Mouse (Mus musculus) granulocyte monocyte progenitor cell, adult 5-6 weeks (primary cell): ENCODE data around the gene 4921507P07Rik. TPM values are rescaled to one million over a fixed set of nuclear protein-coding genes. Genes with fewer than 3 reads are reported as not detected.
"Not testable (repeated sequence)": the region's sequence is repeated elsewhere in the genome, so short reads cannot be mapped to it uniquely, and the experiment has no call there.

ENCODE experiments used
- ATAC-seq: replicated peaks from 2 replicates; pipeline ENCODE4 v1.8.0; 2016; ENCODE audit warnings: mild to moderate bottlenecking, moderate TSS enrichment, inconsistent platforms; ENCODE audit not compliant: poor library complexity, severe bottlenecking
- total RNA-seq, 2 experiments: library from RNA; stranded (forward) in 1 of 2; stranded (reverse) in 1 of 2; fragments of 200-712, 200-1000 nt in 1 of 2; fragments of >200 nt in 1 of 2; fragmentation: Nextera tagmentation in 1 of 2; gene quantifications; 2 replicates each; pipeline ENCODE4 v1.2.3; 2014 to 2017

The 4921507P07Rik gene
- total RNA-seq, 2 experiments from 2014 or later, result 1.1 to 1.6 TPM

DNA sequence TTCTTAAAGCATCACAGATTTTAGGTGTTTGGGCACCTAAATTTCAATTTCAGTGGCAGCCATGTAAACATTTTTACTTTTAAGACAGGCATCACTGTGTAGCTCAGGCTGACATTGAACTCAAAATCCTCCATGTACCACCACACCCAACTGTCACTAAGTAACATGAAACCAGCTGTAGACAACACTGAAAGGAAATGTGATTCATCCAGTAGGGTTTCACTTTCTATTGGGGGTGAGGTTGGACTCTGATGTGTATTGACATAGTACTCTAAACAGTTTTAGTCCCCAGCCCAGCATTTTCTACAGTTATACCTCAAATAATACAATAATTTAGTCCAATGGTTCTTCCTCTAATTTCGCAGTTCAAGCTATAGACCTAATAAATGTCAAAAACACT, 35.7 kb downstream of the 4921507P07Rik start:
- ATAC-seq, result peak; percentile 65

DNA sequence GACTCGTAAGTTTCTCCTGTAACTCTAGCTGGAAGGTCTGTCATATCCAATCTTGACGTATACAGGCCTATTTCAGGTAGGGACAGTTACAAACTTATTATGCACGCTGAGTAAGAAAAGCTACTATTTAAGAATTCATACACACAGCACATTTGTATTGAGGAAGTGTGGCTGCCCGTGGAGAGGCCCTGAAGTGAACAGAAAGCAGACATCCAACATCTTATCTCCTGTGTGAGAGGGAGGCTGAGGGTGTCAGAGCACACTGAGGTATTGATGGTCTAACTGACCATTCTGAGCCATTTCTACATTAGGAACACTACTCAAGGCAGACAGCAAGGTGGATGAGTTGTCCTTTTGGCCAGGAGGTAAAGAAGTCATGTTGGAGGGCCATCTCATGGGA, 37.6 kb downstream of the 4921507P07Rik start:
- no peak for ATAC-seq

DNA sequence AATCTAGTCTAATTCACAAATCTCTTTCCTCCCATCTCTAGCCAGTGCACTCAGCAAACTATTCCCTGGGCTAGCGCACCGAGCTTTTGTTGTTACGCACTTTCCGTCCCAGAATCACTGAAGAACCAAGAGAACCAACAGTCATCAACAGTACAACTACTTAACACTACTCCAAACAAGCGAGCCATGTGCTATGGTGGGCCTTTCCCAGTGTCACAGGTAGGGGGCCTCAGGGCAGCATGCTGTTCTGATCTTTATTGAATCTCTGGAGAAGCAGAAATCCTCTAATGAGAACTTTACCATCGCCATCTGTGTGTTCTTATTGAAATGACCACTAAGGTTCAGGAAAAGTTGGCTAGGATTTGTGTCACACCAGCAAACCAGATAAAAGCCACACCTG, 38.9 kb downstream of the 4921507P07Rik start:
- ATAC-seq, result no peak

DNA sequence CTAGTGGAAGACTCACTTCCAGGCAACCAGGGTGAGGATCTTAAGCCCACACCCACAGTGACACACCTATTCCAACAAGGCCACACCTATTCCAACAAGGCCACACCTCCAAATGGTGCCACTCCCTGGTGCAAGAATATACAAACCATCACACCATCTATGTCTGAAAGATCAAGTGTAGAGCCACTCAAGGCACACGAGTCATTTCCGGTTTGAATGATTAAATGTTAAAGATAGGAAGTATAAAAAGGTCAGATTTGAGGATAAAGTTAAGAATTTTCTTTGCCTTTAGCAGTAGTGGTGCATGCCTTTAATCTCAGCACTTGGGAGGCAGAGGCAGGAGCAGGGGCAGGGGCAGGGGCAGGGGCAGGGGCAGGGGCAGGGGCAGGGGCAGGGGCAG, 42.2 kb downstream of the 4921507P07Rik start:
- not testable (repeated sequence) for ATAC-seq

DNA sequence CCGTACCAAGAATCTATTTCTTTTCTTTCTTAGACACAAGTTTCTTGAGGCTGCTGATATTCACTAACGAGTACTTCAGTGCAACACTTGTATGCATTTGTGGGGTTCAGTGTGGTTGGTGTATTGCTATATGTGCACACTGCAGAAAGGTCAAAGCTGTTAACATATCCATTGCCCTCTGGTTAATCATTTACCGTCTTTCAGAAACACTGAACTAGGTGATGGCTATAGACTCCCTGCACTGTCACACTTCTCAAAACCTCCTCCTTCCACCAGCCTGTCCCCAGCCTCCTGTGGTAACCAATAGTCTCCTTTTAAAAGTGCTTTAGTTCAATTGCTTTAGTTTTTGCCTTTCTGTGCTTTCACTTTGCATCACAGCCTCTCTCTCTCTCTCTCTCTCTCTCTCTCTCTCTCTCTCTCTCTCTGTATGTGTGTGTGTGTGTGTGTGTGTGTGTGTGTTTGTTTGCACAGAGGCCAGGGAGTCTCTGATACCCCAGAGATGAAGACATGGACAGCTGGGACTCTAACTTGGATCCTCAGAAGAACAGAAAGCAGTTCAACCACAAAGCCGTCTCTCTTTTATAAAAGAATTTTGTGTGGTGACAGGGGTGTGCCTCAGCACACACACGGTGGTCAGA, 43.4 kb downstream of the 4921507P07Rik start:
- ATAC-seq, result no peak

DNA sequence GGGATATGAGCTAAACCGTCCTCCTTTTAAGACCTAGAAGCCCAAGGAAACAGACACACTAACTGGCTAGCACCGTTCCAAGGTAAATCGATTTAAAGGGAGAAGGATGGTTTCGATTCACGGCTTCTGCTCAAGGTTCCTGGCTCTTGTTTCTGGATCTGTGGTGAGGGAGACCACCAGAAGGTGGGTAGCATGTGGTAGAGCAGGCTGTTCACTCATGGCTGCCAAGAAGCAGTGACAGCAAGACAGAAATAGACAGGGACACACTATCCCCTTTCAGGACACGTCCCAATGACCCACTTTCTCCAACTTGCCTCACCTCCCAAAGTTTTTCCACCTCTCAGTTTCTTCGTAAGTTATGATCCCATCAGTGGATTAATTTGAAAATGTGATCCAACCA, 46.6 kb downstream of the 4921507P07Rik start:
- ATAC-seq, result no peak

DNA sequence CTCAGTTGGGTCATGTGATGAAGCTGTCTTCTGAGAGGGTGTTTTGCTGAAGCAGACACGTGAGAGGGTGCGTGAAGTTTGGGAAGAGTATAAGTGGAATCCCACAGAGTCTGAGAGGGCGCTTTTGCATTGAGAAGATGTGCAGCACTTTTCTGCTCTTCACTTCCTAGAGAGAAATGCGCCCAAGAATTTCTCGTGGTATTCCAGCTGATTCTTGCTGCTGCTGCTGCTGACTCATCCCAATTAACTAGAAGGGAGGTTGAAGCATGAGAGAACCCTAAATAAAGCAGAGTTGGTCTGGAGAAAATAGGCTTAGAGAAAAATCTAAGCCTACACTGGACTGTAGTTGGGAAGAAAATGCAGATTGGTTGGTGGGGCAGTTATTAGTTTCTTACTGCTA, 47.4 kb downstream of the 4921507P07Rik start:
- no peak for ATAC-seq

DNA sequence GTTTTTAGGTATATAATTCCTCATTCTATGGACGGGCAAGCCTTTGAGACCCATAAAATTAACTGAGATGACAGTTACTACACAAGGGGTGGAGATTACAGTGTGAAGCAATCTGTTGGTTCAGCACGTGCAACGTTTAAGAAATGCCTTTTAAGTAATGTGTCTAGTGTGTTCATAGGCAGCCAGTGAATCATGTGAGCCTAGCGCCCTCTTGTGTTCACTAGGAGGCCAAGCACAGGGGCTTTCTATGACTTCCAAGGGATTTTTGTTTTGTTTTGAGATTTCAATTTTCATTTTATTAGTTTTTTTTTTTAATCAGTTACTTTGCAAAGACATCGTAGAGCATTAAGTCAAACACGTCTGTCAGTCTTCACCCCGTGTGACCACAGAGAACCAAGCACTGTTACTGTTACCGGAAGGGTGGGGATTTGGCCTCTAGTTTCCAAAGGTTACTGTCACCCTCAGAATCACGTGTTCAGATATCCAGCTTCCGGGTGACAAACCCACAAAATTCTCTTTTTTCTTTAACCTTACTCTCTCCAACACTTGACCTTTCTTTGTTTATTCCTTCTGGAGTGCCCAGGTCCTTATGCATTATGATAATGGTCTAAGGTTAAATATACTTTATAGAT, 50.9 kb downstream of the 4921507P07Rik start:
- peak; percentile 96 for ATAC-seq

DNA sequence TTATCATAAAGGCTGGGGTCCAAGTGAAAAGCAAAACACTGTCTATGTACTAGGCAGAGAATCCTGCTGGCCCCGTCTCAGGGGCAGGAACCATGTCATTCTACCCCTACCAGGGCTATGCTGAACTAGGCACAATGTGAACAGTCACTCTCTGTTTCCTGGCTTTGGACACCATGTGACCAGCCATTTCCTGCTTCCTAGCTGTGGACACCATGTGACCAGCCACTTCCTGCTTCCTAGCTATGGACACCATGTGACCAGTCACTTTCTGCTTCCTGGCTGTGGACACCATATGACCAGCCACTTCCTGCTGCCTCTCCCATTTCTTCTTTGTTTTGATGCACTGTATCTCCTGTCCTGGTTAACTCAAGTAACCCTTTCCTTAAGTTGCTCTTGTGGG, 53.9 kb downstream of the 4921507P07Rik start:
- ATAC-seq, result peak; percentile 26

DNA sequence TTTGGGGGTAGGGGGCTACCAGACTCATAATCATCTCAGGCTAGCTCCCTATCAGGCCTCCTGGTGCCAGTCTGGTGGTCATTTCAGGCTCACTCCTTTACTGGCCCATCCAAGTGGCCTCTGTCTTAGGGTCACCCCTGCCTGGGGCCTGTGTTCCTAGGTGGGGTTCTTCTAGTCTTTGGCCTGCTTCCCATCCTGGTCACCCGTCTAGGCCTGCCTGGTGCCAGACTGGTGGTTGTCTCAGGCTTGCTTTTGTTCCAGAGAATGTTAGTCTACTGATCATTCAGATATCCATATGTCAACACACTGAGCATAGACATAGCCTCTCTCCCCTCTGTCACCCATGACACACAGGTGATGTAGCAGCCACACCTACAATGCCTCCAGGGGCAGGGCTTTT, 56.8 kb downstream of the 4921507P07Rik start:
- no peak for ATAC-seq

DNA sequence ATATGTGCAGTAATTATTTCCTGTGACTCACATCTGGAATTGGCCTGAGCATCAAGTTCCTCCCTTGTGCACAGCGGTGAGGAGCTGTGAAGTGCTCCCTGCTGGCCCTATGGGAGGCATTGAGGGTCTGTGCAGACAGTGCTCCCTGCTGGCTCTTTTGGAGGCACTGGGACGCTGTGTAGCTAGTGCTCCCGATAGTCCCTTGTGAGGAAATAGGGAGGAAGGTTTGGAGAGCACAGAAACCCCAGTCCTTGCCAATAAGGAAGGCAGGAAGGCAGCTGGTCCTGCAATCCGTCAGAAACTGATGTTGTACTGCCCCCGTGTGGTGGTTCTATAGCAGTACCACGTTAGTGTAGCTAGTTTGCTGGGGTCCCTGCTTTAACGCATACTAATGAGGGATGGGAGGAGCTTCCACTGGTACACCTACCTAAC, 60.0 kb downstream of the 4921507P07Rik start:
- ATAC-seq, result peak; percentile 94

DNA sequence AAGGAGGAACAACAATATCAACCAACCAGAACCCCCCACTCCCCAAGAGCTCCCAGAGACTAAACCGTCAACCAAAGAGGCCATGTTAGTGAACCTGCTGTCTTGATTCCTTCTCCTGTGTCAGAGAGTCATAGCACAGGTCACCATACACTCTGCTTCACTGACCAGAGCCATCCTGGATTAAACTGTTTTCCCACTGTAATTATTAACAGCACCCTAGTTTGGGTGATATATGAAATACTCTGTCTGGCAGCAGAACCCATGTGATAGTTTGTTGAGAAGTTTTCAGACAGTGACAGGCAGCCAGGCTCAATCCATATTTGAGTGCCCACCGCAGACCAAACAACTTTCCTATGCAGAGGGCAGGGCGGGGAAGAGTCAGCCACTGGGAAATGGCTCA, 61.1 kb downstream of the 4921507P07Rik start:
- ATAC-seq, result no peak

DNA sequence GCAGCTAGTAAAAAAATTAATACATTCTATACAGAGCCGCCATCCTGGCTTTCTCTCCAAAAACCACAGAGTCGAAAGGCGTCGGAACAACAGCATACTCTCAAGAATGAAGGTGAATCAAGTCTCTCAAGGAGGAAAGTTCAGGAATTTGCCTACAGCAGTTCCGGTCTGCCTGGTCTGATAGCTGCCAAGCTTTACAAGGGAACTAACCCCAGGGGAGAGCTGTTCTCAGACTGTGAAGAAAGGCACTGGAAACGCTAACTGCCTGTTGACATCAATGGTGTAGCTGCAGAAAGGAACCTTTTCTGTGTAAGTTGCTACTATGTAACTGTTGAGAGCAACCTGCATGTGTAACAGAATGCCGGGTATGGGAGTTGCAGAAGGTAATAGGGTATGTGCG, 64.5 kb downstream of the 4921507P07Rik start:
- no peak for ATAC-seq

DNA sequence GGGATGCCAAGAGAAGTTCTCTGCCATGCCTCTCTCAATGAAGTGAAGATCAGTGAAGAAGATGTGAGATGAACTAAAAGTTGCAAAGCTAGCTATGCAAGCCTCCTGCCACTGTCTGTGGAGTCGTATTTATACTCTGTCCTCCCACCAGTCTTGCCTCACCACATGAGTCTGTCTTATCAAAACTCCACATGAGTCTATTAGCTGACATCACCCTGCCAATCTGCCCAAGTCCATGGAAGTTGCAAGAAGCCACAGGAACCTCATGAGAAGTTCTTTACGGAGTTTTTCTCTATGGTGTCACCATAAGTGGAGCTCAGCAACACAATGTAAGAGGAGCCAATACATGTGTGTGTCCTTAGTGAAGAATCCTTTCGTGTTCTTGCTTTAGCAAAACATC, 65.4 kb downstream of the 4921507P07Rik start:
- ATAC-seq, result no peak

DNA sequence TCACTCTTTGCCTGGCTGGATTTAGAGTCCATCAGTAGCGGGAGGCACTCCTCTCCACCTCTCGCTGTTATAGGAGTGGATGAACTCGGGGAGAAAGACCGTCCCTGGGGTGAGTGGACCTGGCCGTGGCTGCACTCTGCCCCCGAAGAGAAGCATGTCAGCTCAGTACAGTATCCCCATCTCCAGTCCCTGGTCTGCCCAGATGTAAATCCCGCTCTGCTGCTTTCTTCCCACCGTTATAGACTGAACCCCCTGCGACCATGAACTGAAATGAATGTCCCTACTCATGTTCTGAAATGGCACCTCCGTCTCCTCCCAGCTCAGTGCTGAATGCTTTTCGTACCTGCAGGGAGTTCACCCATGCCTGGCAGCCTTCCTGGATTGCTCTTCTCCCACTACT, 67.2 kb downstream of the 4921507P07Rik start:
- ATAC-seq, result no peak

DNA sequence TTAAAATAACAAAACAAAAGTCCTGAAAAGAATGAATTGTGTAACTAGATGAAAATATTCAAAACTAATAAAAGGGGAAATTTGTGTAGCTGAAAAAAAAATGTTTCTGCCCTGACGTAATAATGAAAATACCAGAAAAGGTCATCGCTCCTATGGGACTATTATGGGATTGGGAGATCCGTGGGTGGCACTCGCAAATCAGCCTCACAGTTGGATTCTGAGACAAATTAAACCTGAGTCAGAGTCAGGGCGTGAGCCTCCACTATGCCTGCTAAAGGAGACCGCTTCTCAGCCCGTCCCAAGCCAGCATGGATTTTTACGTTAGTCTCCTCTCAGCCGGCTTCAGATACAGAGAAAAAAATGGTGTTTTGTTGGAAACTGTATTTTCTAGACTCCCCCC, 69.0 kb downstream of the 4921507P07Rik start:
- ATAC-seq, result no peak

DNA sequence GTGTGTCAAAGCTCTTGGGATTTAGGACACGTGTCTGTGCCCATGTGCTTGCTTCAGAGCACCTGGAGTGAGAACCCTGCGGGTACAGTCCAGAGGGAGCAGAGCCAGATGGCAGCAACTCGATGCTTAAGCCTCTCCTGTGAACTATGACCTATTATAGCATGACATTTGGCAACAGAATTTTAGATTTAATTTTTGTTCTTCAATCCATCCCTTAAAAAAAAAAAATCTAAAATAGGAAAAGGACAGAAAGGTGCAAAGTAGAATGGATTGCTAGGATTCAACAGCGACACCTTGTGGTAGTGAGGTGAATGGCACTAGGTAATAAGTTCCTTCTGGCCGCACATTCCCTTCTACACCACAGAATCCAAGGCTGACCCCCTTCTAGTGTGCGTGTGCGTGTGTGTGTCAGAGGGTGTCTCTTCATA, 69.8 kb downstream of the 4921507P07Rik start:
- ATAC-seq, result peak; percentile 74

DNA sequence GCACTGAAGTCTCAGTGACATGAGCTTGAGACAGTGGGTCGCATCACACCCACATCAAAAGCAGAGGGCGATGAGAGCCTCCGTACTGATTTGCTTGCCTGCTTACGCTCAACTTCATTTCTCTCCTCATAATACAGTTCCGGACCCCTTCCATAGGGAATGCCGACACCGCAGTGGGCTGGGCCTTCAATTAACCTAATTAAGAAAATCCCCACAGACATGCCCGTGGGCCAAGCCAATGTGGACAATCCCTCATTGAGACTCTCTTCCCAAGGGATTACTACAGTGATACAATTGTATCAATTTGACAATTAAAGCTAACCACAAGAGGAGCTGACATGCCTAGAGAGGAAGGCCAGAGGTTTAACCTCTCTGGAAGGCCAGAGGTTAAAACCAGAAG, 70.6 kb downstream of the 4921507P07Rik start:
- ATAC-seq, result no peak

DNA sequence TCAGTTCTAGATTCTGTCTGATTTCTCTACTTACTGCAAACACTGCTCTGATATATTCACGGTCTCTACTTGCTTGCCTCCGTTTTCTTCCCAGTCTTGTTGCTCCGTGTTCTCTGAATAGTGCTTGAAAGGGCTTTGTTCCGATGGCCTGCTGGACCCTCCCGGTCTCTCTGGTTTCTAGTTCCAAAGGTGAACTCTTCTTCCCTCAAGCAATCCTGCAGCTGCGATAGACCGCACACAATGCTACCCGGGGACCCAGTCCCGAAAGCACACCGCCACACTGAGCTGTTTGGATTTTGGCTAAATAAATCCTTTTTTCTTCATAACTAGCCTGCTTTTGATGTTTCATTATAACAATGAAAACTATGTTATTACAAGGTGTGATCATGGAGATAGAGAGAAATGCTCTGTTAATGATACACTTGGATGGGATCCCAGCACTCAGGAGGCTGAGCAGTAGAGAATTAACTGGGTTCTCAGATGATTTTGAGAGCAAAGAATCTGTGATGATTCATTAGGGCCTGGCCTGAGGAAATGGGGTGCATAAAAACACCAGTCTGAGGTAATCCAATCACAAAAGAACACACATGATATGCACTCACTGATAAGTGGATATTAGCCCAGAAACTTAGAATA, 72.1 kb downstream of the 4921507P07Rik start:
- no peak for ATAC-seq
